In genomic region chr4:45011581-45012104, GRCm38 (mm10) we compare ENCODE assay signal across 8 mouse cellular contexts. TPM values are rescaled to one million over a fixed set of nuclear protein-coding genes. Genes with fewer than 3 reads are reported as not detected.
A peak's percentile ranks its signal among the peaks of the same experiment; 100 is the strongest.
DNase-seq lines count a peak whose midpoint lies in the region; ATAC-seq and TF ChIP-seq lines count a peak whose summit lies in the region.

No protein-coding gene starts in this region.

- peaks cover 8% of the 10 kb centered on the region; the same call in 1 of the 2 replicates for H3K4me1 ChIP-seq in cerebellum, adult 2 months (ENCODE audit: control insufficient read depth, insufficient read depth, low read length)
- no peaks in the 10 kb centered on the region for H3K4me1 ChIP-seq in embryonic facial prominence, embryonic 11.5 days (ENCODE audit: control insufficient read depth, insufficient read depth, low read length)
- peaks cover 24% of the 10 kb centered on the region for H3K4me1 ChIP-seq in heart, embryonic 13.5 days
- peaks cover 23% of the 10 kb centered on the region for H3K4me1 ChIP-seq in limb, embryonic 12.5 days (replicated peaks)
- peaks cover 20% of the 10 kb centered on the region for H3K4me1 ChIP-seq in midbrain, embryonic 14.5 days (ENCODE audit: control insufficient read depth, insufficient read depth, low read length)

- peak overlapping the region; percentile 86 for H3K9ac ChIP-seq in embryonic facial prominence, embryonic 11.5 days (replicated peaks; ENCODE audit: low read length)
- H3K9ac ChIP-seq in heart, embryonic 13.5 days: peak overlapping the region; percentile 95
- peak overlapping the region; percentile 85 for H3K9ac ChIP-seq in limb, embryonic 12.5 days (replicated peaks)
- H3K9ac ChIP-seq in midbrain, embryonic 14.5 days (replicated peaks; ENCODE audit: low read length): peak overlapping the region; percentile 80

- no peaks in the 10 kb centered on the region for H3K9me3 ChIP-seq in embryonic facial prominence, embryonic 11.5 days (replicated peaks; ENCODE audit: control insufficient read depth, low read length)
- no peaks in the 10 kb centered on the region for H3K9me3 ChIP-seq in heart, embryonic 13.5 days
- H3K9me3 ChIP-seq in limb, embryonic 12.5 days: no peaks in the 10 kb centered on the region
- no peaks in the 10 kb centered on the region for H3K9me3 ChIP-seq in midbrain, embryonic 14.5 days (ENCODE audit: control insufficient read depth, low read length)

- no peaks in the 10 kb centered on the region for H3K27me3 ChIP-seq in cerebellum, adult 2 months (ENCODE audit: control insufficient read depth, insufficient read depth, low read length)
- no peaks in the 10 kb centered on the region for H3K27me3 ChIP-seq in embryonic facial prominence, embryonic 11.5 days (ENCODE audit: control insufficient read depth, insufficient read depth, low read length)
- H3K27me3 ChIP-seq in heart, embryonic 13.5 days (replicated peaks): no peaks in the 10 kb centered on the region
- H3K27me3 ChIP-seq in limb, embryonic 12.5 days: no peaks in the 10 kb centered on the region
- no peaks in the 10 kb centered on the region for H3K27me3 ChIP-seq in midbrain, embryonic 14.5 days (ENCODE audit: control insufficient read depth, insufficient read depth, low read length)

- ATAC-seq in embryonic facial prominence, embryonic 11.5 days (replicated peaks; ENCODE audit: insufficient number of reproducible peaks, low FRiP score, low TSS enrichment, low read depth): peak; percentile 86
- peak; percentile 57 for ATAC-seq in heart, embryonic 13.5 days (ENCODE audit: extremely low read depth, insufficient number of reproducible peaks, low FRiP score, low TSS enrichment)
- peak; percentile 80 for ATAC-seq in limb, embryonic 12.5 days (ENCODE audit: insufficient number of reproducible peaks, insufficient read depth, low FRiP score, low TSS enrichment, low read depth)
- ATAC-seq in midbrain, embryonic 14.5 days (ENCODE audit: low FRiP score, low TSS enrichment): peak; percentile 75

- H3K27ac ChIP-seq in cerebellum, adult 2 months (ENCODE audit: insufficient read depth, low read length): peak overlapping the region; percentile 31
- peak overlapping the region; percentile 91 for H3K27ac ChIP-seq in embryonic facial prominence, embryonic 11.5 days (replicated peaks; ENCODE audit: low read depth, low read length)
- peak overlapping the region; percentile 98 for H3K27ac ChIP-seq in heart, embryonic 13.5 days (replicated peaks)
- peak overlapping the region; percentile 98 for H3K27ac ChIP-seq in limb, embryonic 12.5 days
- H3K27ac ChIP-seq in midbrain, embryonic 14.5 days (replicated peaks; ENCODE audit: low read depth, low read length): peak overlapping the region; percentile 95

- no peaks in the 10 kb centered on the region for H3K36me3 ChIP-seq in embryonic facial prominence, embryonic 11.5 days (replicated peaks; ENCODE audit: control insufficient read depth, insufficient read depth, low read depth, low read length)
- no peaks in the 10 kb centered on the region for H3K36me3 ChIP-seq in heart, embryonic 13.5 days
- H3K36me3 ChIP-seq in limb, embryonic 12.5 days: peaks cover 4% of the 10 kb centered on the region
- no peaks in the 10 kb centered on the region for H3K36me3 ChIP-seq in midbrain, embryonic 14.5 days (ENCODE audit: control insufficient read depth, insufficient read depth, low read length)

- no peak for TF ChIP-seq CTCF in cerebellum, adult 2 months (IDR thresholded peaks at IDR 0.05; ENCODE audit: borderline replicate concordance, insufficient read depth, low read depth, low read length)

- TF ChIP-seq POLR2A in cerebellum, adult 2 months (IDR thresholded peaks at IDR 0.05; ENCODE audit: borderline replicate concordance, insufficient read depth, low read length): peak; percentile 61; the same call in 1 of the 2 replicates

- H3K4me2 ChIP-seq in embryonic facial prominence, embryonic 11.5 days (ENCODE audit: low read depth, low read length): peak overlapping the region; percentile 53
- H3K4me2 ChIP-seq in heart, embryonic 13.5 days: peak overlapping the region; percentile 92
- peak overlapping the region; percentile 78 for H3K4me2 ChIP-seq in limb, embryonic 12.5 days
- peak overlapping the region; percentile 79 for H3K4me2 ChIP-seq in midbrain, embryonic 14.5 days (ENCODE audit: low read length)

- H3K4me3 ChIP-seq in cerebellum, adult 2 months (replicated peaks; ENCODE audit: insufficient read depth, low read depth, low read length): peak overlapping the region; percentile 60
- H3K4me3 ChIP-seq in embryonic facial prominence, embryonic 11.5 days (ENCODE audit: low read depth, low read length): peak overlapping the region; percentile 70
- peak overlapping the region; percentile 92 for H3K4me3 ChIP-seq in heart, embryonic 13.5 days
- peak overlapping the region; percentile 71 for H3K4me3 ChIP-seq in limb, embryonic 12.5 days (replicated peaks)
- peak overlapping the region; percentile 83 for H3K4me3 ChIP-seq in midbrain, embryonic 14.5 days (replicated peaks; ENCODE audit: low read depth, low read length)

- DNase-seq in cerebellum, adult 2 months: no peak
- no peak for DNase-seq in cerebellum, adult 9-11 months
- DNase-seq in MEL-GATA-1-ER (ENCODE audit: extremely low read depth, low read depth): peak; percentile 48
- DNase-seq in embryonic facial prominence, embryonic 11.5 days (ENCODE audit: low spot score): peak; percentile 60
- DNase-seq in midbrain, embryonic 14.5 days: no peak
- no peak for DNase-seq in cerebellum, postnatal 25 days

- under 1% methylated on average over 31 of the region's 31 CpGs for WGBS in cerebellum, adult 2 months
- 0% methylated on average over 31 of the region's 31 CpGs for WGBS in embryonic facial prominence, embryonic 11.5 days
- under 1% methylated on average over 31 of the region's 31 CpGs for WGBS in heart, embryonic 13.5 days
- under 1% methylated on average over 31 of the region's 31 CpGs for WGBS in limb, embryonic 12.5 days
- WGBS in midbrain, embryonic 14.5 days: under 1% methylated on average over 31 of the region's 31 CpGs

RNA-seq across cellular contexts. Expression of gene Zbtb5, which starts 0.6 kb away (rescaled TPM):
- 9.8 and 11.4 TPM in 2 replicates for polyA plus RNA-seq in cerebellum, adult 2 months (2012; rRNA removed)
- 41.5 and 42.5 TPM in 2 replicates for polyA plus RNA-seq in embryonic facial prominence, embryonic 11.5 days (2014; fragmentation: Nextera tagmentation; extraction: Ambion mirVana)
- polyA plus RNA-seq in heart, embryonic 13.5 days (2015; fragmentation: Nextera tagmentation; extraction: Ambion mirVana): 14.9 and 15.4 TPM in 2 replicates
- polyA plus RNA-seq in limb, embryonic 12.5 days (2016; fragmentation: Nextera tagmentation; extraction: Ambion mirVana): 41.7 and 42.5 TPM in 2 replicates
- polyA plus RNA-seq in midbrain, embryonic 14.5 days (2014; fragmentation: Nextera tagmentation; extraction: Ambion mirVana): 45.7 and 55.5 TPM in 2 replicates

RNA-seq across cellular contexts. Expression of gene Polr1e, which starts 6.7 kb away (rescaled TPM):
- 11.5 and 11.7 TPM in 2 replicates for polyA plus RNA-seq in cerebellum, adult 2 months (2012; rRNA removed)
- 59.8 and 61.1 TPM in 2 replicates for polyA plus RNA-seq in embryonic facial prominence, embryonic 11.5 days (2014; fragmentation: Nextera tagmentation; extraction: Ambion mirVana)
- polyA plus RNA-seq in heart, embryonic 13.5 days (2015; fragmentation: Nextera tagmentation; extraction: Ambion mirVana): 59.8 and 60.3 TPM in 2 replicates
- polyA plus RNA-seq in limb, embryonic 12.5 days (2016; fragmentation: Nextera tagmentation; extraction: Ambion mirVana): 50.5 and 52.1 TPM in 2 replicates
- 33.3 and 39.6 TPM in 2 replicates for polyA plus RNA-seq in midbrain, embryonic 14.5 days (2014; fragmentation: Nextera tagmentation; extraction: Ambion mirVana)

RNA-seq across cellular contexts. Expression of gene Grhpr, which starts 30.4 kb away (rescaled TPM):
- polyA plus RNA-seq in cerebellum, adult 2 months (2012; rRNA removed): 52.0 and 57.4 TPM in 2 replicates
- polyA plus RNA-seq in embryonic facial prominence, embryonic 11.5 days (2014; fragmentation: Nextera tagmentation; extraction: Ambion mirVana): 43.9 and 47.0 TPM in 2 replicates
- polyA plus RNA-seq in heart, embryonic 13.5 days (2015; fragmentation: Nextera tagmentation; extraction: Ambion mirVana): 84.9 and 99.1 TPM in 2 replicates
- 54.7 and 57.3 TPM in 2 replicates for polyA plus RNA-seq in limb, embryonic 12.5 days (2016; fragmentation: Nextera tagmentation; extraction: Ambion mirVana)
- polyA plus RNA-seq in midbrain, embryonic 14.5 days (2014; fragmentation: Nextera tagmentation; extraction: Ambion mirVana): 18.2 and 20.7 TPM in 2 replicates

Comparison
In these comparisons a context has a peak if more than half of its experiments do, and no peak if none do; other contexts are left out.
1. DNase-seq: peak in MEL-GATA-1-ER (single experiment) and embryonic facial prominence, embryonic 11.5 days (single experiment); none in cerebellum, adult 2 months (0 of 2), cerebellum, adult 9-11 months (single experiment), midbrain, embryonic 14.5 days (single experiment) and cerebellum, postnatal 25 days (0 of 2).
2. H3K27ac ChIP-seq: peak in every context shown above with its lines; median percentile 98 in heart, embryonic 13.5 days; 98 in limb, embryonic 12.5 days; 95 in midbrain, embryonic 14.5 days; 91 in embryonic facial prominence, embryonic 11.5 days; 31 in cerebellum, adult 2 months.
3. Peak in every context shown above with its lines, with median percentiles within 50 percentile points of each other: H3K4me3 ChIP-seq, ATAC-seq, H3K4me2 ChIP-seq and H3K9ac ChIP-seq.